Mouse (Mus musculus) limb, embryonic 10.5 days (tissue): ENCODE results near the gene Dpyd. TPM values are rescaled to one million over a fixed set of nuclear protein-coding genes. Genes with fewer than 3 reads are reported as not detected.

Source experiments
- DNase-seq: peaks from one replicate; pipeline ENCODE4 v3.0.0-alpha.2; 2017; ENCODE audit warnings: low spot score
- H3K27ac ChIP-seq: fragments of 300-500 bp; sonication (generic); 2 replicates; pipeline ENCODE4 v1.5.1; 2016; ENCODE audit warnings: mild to moderate bottlenecking
- H3K27me3 ChIP-seq: fragments of 300-500 bp; sonication (generic); 2 replicates; pipeline ENCODE4 v1.6.1; 2016; ENCODE audit warnings: low read depth, mild to moderate bottlenecking; ENCODE audit not compliant: poor library complexity, severe bottlenecking
- H3K36me3 ChIP-seq: fragments of 300-500 bp; sonication (generic); 2 replicates; pipeline ENCODE4 v1.6.1; 2016; ENCODE audit warnings: mild to moderate bottlenecking, moderate library complexity
- H3K4me1 ChIP-seq: fragments of 300-500 bp; sonication (generic); 2 replicates; pipeline ENCODE4 v1.6.1; 2016
- H3K4me3 ChIP-seq: fragments of 300-500 bp; sonication (generic); 2 replicates; pipeline ENCODE4 v1.5.1; 2016; ENCODE audit warnings: mild to moderate bottlenecking, moderate library complexity
- H3K9me3 ChIP-seq: fragments of 300-500 bp; sonication (generic); replicated peaks from 2 replicates; pipeline ENCODE4 v1.6.1; 2016; ENCODE audit warnings: mild to moderate bottlenecking
- WGBS: fragments of 180-500 bp; shearing (Covaris S2); methylation state at CpG from one replicate; pipeline ENCODE4 v1.1.7; 2016; 5-methylcytosine and 5-hydroxymethylcytosine counted together
- polyA plus RNA-seq: library from polyadenylated mRNA; unstranded; fragments of >200 nt; fragmentation: Nextera tagmentation; extraction: Ambion mirVana; gene quantifications from 2 replicates; pipeline ENCODE4 v1.2.1, GENCODE M21; 2016

The Dpyd gene
- polyA plus RNA-seq, 1 experiment from 2014 or later: 10.9 TPM

- WGBS: 84% methylated on average over 8 of the region's 8 CpGs
- Histone ChIP-seq H3K4me1 (no peaks in the 10 kb centered on the region), H3K27me3 (no peaks in the 10 kb centered on the region)
These were observed 869.4 kb downstream of the Dpyd start for GRCm38 (mm10) chr3:119431339-119431738.

GRCm38 (mm10) chr3:119431757-119432156, 869.8 kb downstream of the Dpyd start:
- H3K36me3 ChIP-seq: no peaks in the 10 kb centered on the region
- H3K27ac ChIP-seq: no peak overlapping the region
- no peak overlapping the region for H3K4me3 ChIP-seq
- H3K9me3 ChIP-seq: no peaks in the 10 kb centered on the region
- H3K27me3 ChIP-seq: no peaks in the 10 kb centered on the region
- no peak for DNase-seq
- H3K4me1 ChIP-seq: no peaks in the 10 kb centered on the region
- 86% methylated on average over 7 of the region's 7 CpGs for WGBS

More at GRCm38 (mm10) chr3:119431339-119431738, 869.4 kb downstream of the Dpyd start:
- Histone ChIP-seq H3K36me3 (no peaks in the 10 kb centered on the region), H3K27ac (no peak overlapping the region), H3K9me3 (no peaks in the 10 kb centered on the region), H3K4me3 (no peak overlapping the region)
- no peak for DNase-seq

- H3K9me3 ChIP-seq: no peaks in the 10 kb centered on the region
- DNase-seq: no peak
- H3K27ac ChIP-seq: no peak overlapping the region
- H3K4me3 ChIP-seq: no peak overlapping the region
- no peaks in the 10 kb centered on the region for H3K36me3 ChIP-seq
- no peaks in the 10 kb centered on the region for H3K4me1 ChIP-seq
- WGBS: 82% methylated on average over 2 of the region's 2 CpGs
- no peaks in the 10 kb centered on the region for H3K27me3 ChIP-seq
These were observed 885.6 kb downstream of the Dpyd start for GRCm38 (mm10) chr3:119447559-119447958.

- Histone ChIP-seq H3K4me1 (no peaks in the 10 kb centered on the region), H3K27ac (no peak overlapping the region), H3K27me3 (no peaks in the 10 kb centered on the region), H3K9me3 (no peaks in the 10 kb centered on the region), H3K36me3 (no peaks in the 10 kb centered on the region), H3K4me3 (no peak overlapping the region)
- DNase-seq: no peak
- 87% methylated on average over 2 of the region's 2 CpGs for WGBS
These were observed 902.1 kb downstream of the Dpyd start for GRCm38 (mm10) chr3:119464073-119464472.

- H3K27me3 ChIP-seq: no peaks in the 10 kb centered on the region
- no peaks in the 10 kb centered on the region for H3K36me3 ChIP-seq
- no peaks in the 10 kb centered on the region for H3K4me1 ChIP-seq
- DNase-seq: no peak
- H3K4me3 ChIP-seq: no peak overlapping the region
- no peaks in the 10 kb centered on the region for H3K9me3 ChIP-seq
- 82% methylated on average over 1 of the region's 1 CpGs for WGBS
- no peak overlapping the region for H3K27ac ChIP-seq
These were observed 902.5 kb downstream of the Dpyd start for GRCm38 (mm10) chr3:119464479-119464878.

- Histone ChIP-seq H3K4me1 (peaks cover 7% of the 10 kb centered on the region), H3K27me3 (no peaks in the 10 kb centered on the region), H3K27ac (no peak overlapping the region), H3K36me3 (no peaks in the 10 kb centered on the region), H3K4me3 (no peak overlapping the region), H3K9me3 (no peaks in the 10 kb centered on the region)
- 83% methylated on average over 2 of the region's 2 CpGs for WGBS
- DNase-seq: no peak
These were observed 905.8 kb downstream of the Dpyd start for GRCm38 (mm10) chr3:119467723-119468122.
